Mouse (Mus musculus) spleen, adult 2 months (tissue): ENCODE data around the gene Fitm1.

Experiments used
- CTCF ChIP-seq: fragments of 200-500 bp; IDR thresholded peaks from 2 replicates; pipeline ENCODE4 v1.5.1; 2011; ENCODE audit warnings: mild to moderate bottlenecking, inconsistent platforms; ENCODE audit not compliant: insufficient read depth, insufficient read length, insufficient replicate concordance; ENCODE audit errors: extremely low read depth
- POLR2A ChIP-seq: fragments of 200-500 bp; IDR thresholded peaks from 2 replicates; pipeline ENCODE4 v1.6.1; 2011; ENCODE audit warnings: low read depth, low read length, inconsistent platforms

- TF ChIP-seq CTCF (no peak), POLR2A (no peak)
Observed at GRCm38 (mm10) chr14:55584303-55584701, 8.9 kb downstream of the Fitm1 start.
